Mouse (Mus musculus): ENCODE measurements around the gene Fbxo39. TPM values are rescaled to one million over a fixed set of nuclear protein-coding genes. Genes with fewer than 3 reads are reported as not detected.

Gene Fbxo39
- total and polyA plus RNA-seq, 2 experiments from 2014 or later = not detected

- TF ChIP-seq CTCF (IDR thresholded peaks at IDR 0.05; ENCODE audit: low read depth) = no peak
- TF ChIP-seq EP300 (IDR thresholded peaks at IDR 0.05; ENCODE audit: low read depth) = no peak
- whole genome bisulfite sequencing = 68% methylated on average over 11 of the region's 11 CpGs
Measured at GRCm38 (mm10) chr11:72367934-72368674, 53.9 kb downstream of the Fbxo39 start.

More at GRCm38 (mm10) chr11:72367934-72368674, 53.9 kb downstream of the Fbxo39 start:
- no peak for ATAC-seq (ENCODE audit: insufficient read depth, low read depth)
- H3K4me2 ChIP-seq (ENCODE audit: low read depth, low read length) = no peak overlapping the region
- H3K4me1 ChIP-seq (ENCODE audit: control insufficient read depth, insufficient read depth) = no peaks in the 10 kb centered on the region
- no peaks in the 10 kb centered on the region for H3K36me3 ChIP-seq (replicated peaks; ENCODE audit: control insufficient read depth, insufficient read depth, low read length)
- no peak overlapping the region for H3K4me3 ChIP-seq (ENCODE audit: low read depth, low read length)
- no peaks in the 10 kb centered on the region for H3K27me3 ChIP-seq (ENCODE audit: control insufficient read depth, insufficient read depth, low read length)
- H3K9me3 ChIP-seq (replicated peaks; ENCODE audit: control insufficient read depth, low read length) = no peaks in the 10 kb centered on the region
- DNase-seq (ENCODE audit: low spot score) = no peak
- H3K9ac ChIP-seq (replicated peaks; ENCODE audit: low read depth, low read length) = no peak overlapping the region
- no peak overlapping the region for H3K27ac ChIP-seq (ENCODE audit: low read depth)

Other genes starting within 250 kb of the Fbxo39 start
- 0.27 and 1.0 TPM in 2 replicates for gene Pitpnm3, start 178.7 kb upstream of the Fbxo39 start, total RNA-seq (2014; rRNA removed; ENCODE audit: low replicate concordance)
- 0.29 and 0.38 TPM in 2 replicates for gene Pitpnm3, start 178.7 kb upstream of the Fbxo39 start, polyA plus RNA-seq (2015; fragmentation: Nextera tagmentation; extraction: Ambion mirVana)
- not detected in 2 replicates for gene Gm43951, start 107.6 kb upstream of the Fbxo39 start, total RNA-seq (2014; rRNA removed; ENCODE audit: low replicate concordance)
- 0.07 TPM in 1 of 2 replicates, not detected in the other for gene Gm43951, start 107.6 kb upstream of the Fbxo39 start, polyA plus RNA-seq (2015; fragmentation: Nextera tagmentation; extraction: Ambion mirVana)
- 5.5 TPM in 2 replicates for gene 4933427D14Rik, start 107.0 kb upstream of the Fbxo39 start, total RNA-seq (2014; rRNA removed; ENCODE audit: low replicate concordance)
- gene 4933427D14Rik, start 107.0 kb upstream of the Fbxo39 start, polyA plus RNA-seq (2015; fragmentation: Nextera tagmentation; extraction: Ambion mirVana) = 4.4 and 4.5 TPM in 2 replicates
- 62.9 and 75.4 TPM in 2 replicates for gene Txndc17, start 106.9 kb upstream of the Fbxo39 start, total RNA-seq (2014; rRNA removed; ENCODE audit: low replicate concordance)
- gene Txndc17, start 106.9 kb upstream of the Fbxo39 start, polyA plus RNA-seq (2015; fragmentation: Nextera tagmentation; extraction: Ambion mirVana) = 151 and 155 TPM in 2 replicates
- gene Med31, start 98.9 kb upstream of the Fbxo39 start, total RNA-seq (2014; rRNA removed; ENCODE audit: low replicate concordance) = 13.2 and 15.2 TPM in 2 replicates
- 30.8 and 33.0 TPM in 2 replicates for gene Med31, start 98.9 kb upstream of the Fbxo39 start, polyA plus RNA-seq (2015; fragmentation: Nextera tagmentation; extraction: Ambion mirVana)
- gene Slc13a5, start 47.2 kb upstream of the Fbxo39 start, total RNA-seq (2014; rRNA removed; ENCODE audit: low replicate concordance) = not detected in 2 replicates
- not detected in 2 replicates for gene Slc13a5, start 47.2 kb upstream of the Fbxo39 start, polyA plus RNA-seq (2015; fragmentation: Nextera tagmentation; extraction: Ambion mirVana)
- gene Xaf1, start 12.8 kb upstream of the Fbxo39 start, total RNA-seq (2014; rRNA removed; ENCODE audit: low replicate concordance) = 2.6 and 3.4 TPM in 2 replicates
- gene Xaf1, start 12.8 kb upstream of the Fbxo39 start, polyA plus RNA-seq (2015; fragmentation: Nextera tagmentation; extraction: Ambion mirVana) = 12.7 and 19.2 TPM in 2 replicates
- not detected in 2 replicates for gene Tekt1, start 48.0 kb downstream of the Fbxo39 start, total RNA-seq (2014; rRNA removed; ENCODE audit: low replicate concordance)
- 0.19 and 0.62 TPM in 2 replicates for gene Tekt1, start 48.0 kb downstream of the Fbxo39 start, polyA plus RNA-seq (2015; fragmentation: Nextera tagmentation; extraction: Ambion mirVana)
- 88.5 and 93.0 TPM in 2 replicates for gene Smtnl2, start 97.3 kb downstream of the Fbxo39 start, total RNA-seq (2014; rRNA removed; ENCODE audit: low replicate concordance)
- gene Smtnl2, start 97.3 kb downstream of the Fbxo39 start, polyA plus RNA-seq (2015; fragmentation: Nextera tagmentation; extraction: Ambion mirVana) = 72.9 and 79.2 TPM in 2 replicates
- gene Ggt6, start 121.1 kb downstream of the Fbxo39 start, total RNA-seq (2014; rRNA removed; ENCODE audit: low replicate concordance) = 5.3 TPM in 1 of 2 replicates, not detected in the other
- gene Ggt6, start 121.1 kb downstream of the Fbxo39 start, polyA plus RNA-seq (2015; fragmentation: Nextera tagmentation; extraction: Ambion mirVana) = 0.05 TPM in 1 of 2 replicates, not detected in the other
- 20.5 and 20.9 TPM in 2 replicates for gene Mybbp1a, start 126.9 kb downstream of the Fbxo39 start, total RNA-seq (2014; rRNA removed; ENCODE audit: low replicate concordance)
- 41.3 and 42.1 TPM in 2 replicates for gene Mybbp1a, start 126.9 kb downstream of the Fbxo39 start, polyA plus RNA-seq (2015; fragmentation: Nextera tagmentation; extraction: Ambion mirVana)
- 31.8 and 44.2 TPM in 2 replicates for gene Spns2, start 175.5 kb downstream of the Fbxo39 start, total RNA-seq (2014; rRNA removed; ENCODE audit: low replicate concordance)
- 2.4 and 2.9 TPM in 2 replicates for gene Spns2, start 175.5 kb downstream of the Fbxo39 start, polyA plus RNA-seq (2015; fragmentation: Nextera tagmentation; extraction: Ambion mirVana)
- not detected in 2 replicates for gene Spns3, start 236.1 kb downstream of the Fbxo39 start, total RNA-seq (2014; rRNA removed; ENCODE audit: low replicate concordance)
- gene Spns3, start 236.1 kb downstream of the Fbxo39 start, polyA plus RNA-seq (2015; fragmentation: Nextera tagmentation; extraction: Ambion mirVana) = 0.04 TPM in 2 replicates